Mouse (Mus musculus) midbrain, embryonic 15.5 days (tissue): Measurements from ENCODE around the gene Sac3d1. TPM values are rescaled to one million over a fixed set of nuclear protein-coding genes. Genes with fewer than 3 reads are reported as not detected.
A peak's percentile ranks its signal among the peaks of the same experiment; 100 is the strongest.

Experiments
- ATAC-seq: fragments of 200-750 bp; cut with Nextera tagmentation; replicated peaks from 2 replicates; pipeline ENCODE4 v1.8.0; 2017; ENCODE audit warnings: moderate TSS enrichment
- H3K27ac ChIP-seq: fragments of 300-500 bp; sonication (generic); 2 replicates; pipeline ENCODE4 v1.5.1; 2015; ENCODE audit warnings: mild to moderate bottlenecking, inconsistent platforms
- H3K27me3 ChIP-seq: fragments of 300-500 bp; sonication (generic); replicated peaks from 2 replicates; pipeline ENCODE4 v1.6.1; 2015; ENCODE audit warnings: inconsistent platforms
- H3K36me3 ChIP-seq: fragments of 300-500 bp; sonication (generic); replicated peaks from 2 replicates; pipeline ENCODE4 v1.6.1; 2015; ENCODE audit warnings: inconsistent platforms
- H3K4me1 ChIP-seq: fragments of 300-500 bp; sonication (generic); 2 replicates; pipeline ENCODE4 v1.6.1; 2015; ENCODE audit warnings: inconsistent platforms
- H3K4me2 ChIP-seq: fragments of 300-500 bp; sonication (generic); 2 replicates; pipeline ENCODE4 v1.6.1; 2015; ENCODE audit warnings: inconsistent platforms, mild to moderate bottlenecking, moderate library complexity
- H3K4me3 ChIP-seq: fragments of 300-500 bp; sonication (generic); 2 replicates; pipeline ENCODE4 v1.5.1; 2015; ENCODE audit warnings: mild to moderate bottlenecking, inconsistent platforms
- H3K9ac ChIP-seq: fragments of 300-500 bp; sonication (generic); 2 replicates; pipeline ENCODE4 v1.6.1; 2015; ENCODE audit warnings: mild to moderate bottlenecking, inconsistent platforms
- H3K9me3 ChIP-seq: fragments of 300-500 bp; sonication (generic); 2 replicates; pipeline ENCODE4 v1.6.1; 2016; ENCODE audit warnings: inconsistent platforms
- WGBS: fragments of 180-500 bp; shearing (Covaris S2); methylation state at CpG from one replicate; pipeline ENCODE4 v1.1.7; 2015; ENCODE audit warnings: mixed read lengths; 5-methylcytosine and 5-hydroxymethylcytosine counted together
- polyA plus RNA-seq: library from polyadenylated mRNA; unstranded; fragments of >200 nt; fragmentation: Nextera tagmentation; extraction: Ambion mirVana; gene quantifications from 2 replicates; pipeline ENCODE4 v1.2.1, GENCODE M21; 2015

Sac3d1 gene
- polyA plus RNA-seq, 1 experiment from 2014 or later: 48.3 TPM

DNA sequence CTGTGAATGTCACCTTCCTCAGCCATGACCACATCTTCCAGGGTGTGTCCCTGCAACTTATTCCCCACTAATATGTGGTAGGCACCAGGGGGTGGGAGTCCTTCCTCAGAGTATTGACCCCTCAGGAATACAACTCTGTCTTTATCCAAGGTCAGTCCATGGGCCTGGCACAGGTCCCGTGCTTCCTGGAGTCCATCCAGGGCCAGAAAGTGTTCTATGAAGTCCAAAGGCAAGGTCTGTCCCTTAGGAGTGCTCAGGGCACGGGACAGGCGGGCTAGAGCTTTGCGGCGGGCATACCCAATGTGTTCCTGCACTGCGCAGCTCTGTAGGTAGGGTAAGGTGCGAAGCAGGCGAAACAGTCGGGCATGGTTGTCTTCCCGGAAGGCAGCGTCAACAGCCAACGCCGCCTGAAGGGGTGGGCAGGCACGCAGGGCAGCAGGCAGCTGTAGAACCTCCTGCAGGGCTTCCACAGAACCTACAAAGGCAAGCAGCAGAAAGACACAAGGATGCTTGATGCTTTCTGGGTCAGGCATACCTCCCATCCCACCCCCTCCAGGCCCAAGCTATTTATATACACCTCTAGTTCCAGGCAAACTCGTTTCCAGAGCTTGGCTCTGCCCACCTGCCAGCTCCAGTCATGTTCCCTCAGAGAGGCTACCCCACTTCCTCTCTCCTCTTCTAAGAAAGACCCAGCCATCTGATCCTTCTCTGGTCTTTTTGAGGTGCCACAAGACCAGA is 2.2 kb downstream of the Sac3d1 start:
- Histone ChIP-seq H3K36me3 (peaks cover 16% of the 10 kb centered on the region), H3K9ac (no peak overlapping the region), H3K27ac (no peak overlapping the region), H3K4me1 (peaks cover 29% of the 10 kb centered on the region), H3K27me3 (no peaks in the 10 kb centered on the region), H3K9me3 (no peaks in the 10 kb centered on the region), H3K4me3 (no peak overlapping the region), H3K4me2 (peak overlapping the region; percentile 94; the same call in 1 of the 2 replicates)
- ATAC-seq: no peak
- 96% methylated on average over 15 of the region's 15 CpGs for WGBS

DNA sequence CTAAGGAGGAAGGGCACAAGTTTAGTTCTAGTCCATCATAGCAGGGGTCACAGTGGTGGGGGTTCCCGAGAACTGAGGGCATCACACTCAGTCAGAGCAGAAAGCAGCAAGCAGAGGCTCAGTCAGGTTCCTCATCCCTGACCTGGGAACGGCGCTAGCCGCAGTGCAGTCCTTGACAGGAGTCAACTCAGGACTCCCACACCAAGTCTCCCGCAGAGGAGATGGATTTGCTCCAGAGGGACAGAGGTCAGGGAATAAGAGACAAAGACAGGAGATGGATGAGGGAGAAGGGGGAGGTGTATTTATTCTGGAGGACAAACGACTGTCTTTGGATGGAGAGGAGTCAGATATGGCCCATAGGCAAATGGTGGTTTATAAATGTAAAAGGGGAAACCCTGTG is 5.3 kb downstream of the Sac3d1 start:
- Histone ChIP-seq H3K27ac (no peak overlapping the region), H3K4me3 (no peak overlapping the region), H3K4me1 (peaks cover 15% of the 10 kb centered on the region), H3K36me3 (peaks cover 16% of the 10 kb centered on the region), H3K9me3 (no peaks in the 10 kb centered on the region), H3K4me2 (no peak overlapping the region), H3K9ac (no peak overlapping the region), H3K27me3 (no peaks in the 10 kb centered on the region)
- 69% methylated on average over 6 of the region's 6 CpGs for WGBS
- no peak for ATAC-seq

DNA sequence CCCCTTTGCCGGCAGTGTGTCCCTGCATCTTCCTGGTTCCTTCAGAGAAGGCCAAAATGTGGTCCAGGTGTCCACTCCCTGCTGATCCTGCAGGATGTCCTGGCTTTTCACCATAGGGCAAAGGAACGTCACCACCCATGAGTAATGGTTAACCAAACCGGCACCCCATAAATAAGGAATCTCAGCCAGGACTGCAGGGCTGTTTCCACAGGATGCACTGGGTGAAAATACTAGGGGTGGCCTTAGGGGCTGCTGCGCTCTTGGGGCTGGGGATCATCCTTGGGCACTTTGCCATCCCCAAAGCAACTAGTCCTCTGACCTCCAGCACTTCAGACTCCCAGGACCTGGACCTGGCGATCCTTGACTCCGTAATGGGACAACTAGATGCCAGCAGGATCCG is 12.9 kb downstream of the Sac3d1 start, which contains the start of gene Naaladl1:
Gene Naaladl1, plus strand, starts transcription at position 197 of the 400 bp plus-strand sequence.
- Histone ChIP-seq H3K4me1 (no peaks in the 10 kb centered on the region), H3K4me3 (no peak within 1 kb of the TSS), H3K27ac (no peak within 1 kb of the TSS), H3K36me3 (no peaks in the 10 kb centered on the region), H3K27me3 (no peaks in the 10 kb centered on the region), H3K9ac (no peak within 1 kb of the TSS), H3K4me2 (no peak within 1 kb of the TSS), H3K9me3 (no peaks in the 10 kb centered on the region)
- no peak for ATAC-seq
- 88% methylated on average over 7 of the region's 7 CpGs for WGBS

DNA sequence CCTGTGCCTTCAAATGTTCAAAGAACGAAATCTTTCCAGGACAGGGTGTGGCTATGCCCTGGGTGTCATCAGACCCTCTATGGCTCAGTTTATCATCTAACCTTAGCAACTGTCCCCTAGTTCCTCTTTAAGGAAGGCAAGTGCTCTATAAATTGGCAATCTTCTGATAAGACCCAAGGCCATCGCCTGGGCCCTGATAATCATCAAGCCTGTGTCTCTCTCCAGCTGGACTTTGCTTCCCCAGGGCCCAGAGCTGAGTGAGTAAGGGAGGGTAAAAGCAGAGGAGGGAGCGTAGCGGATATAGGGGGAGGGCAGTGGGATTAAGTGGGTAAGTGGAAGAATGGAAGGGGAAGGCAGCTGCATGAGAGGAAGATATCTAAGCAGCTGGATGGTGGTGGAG is 14.0 kb downstream of the Sac3d1 start:
- no peaks in the 10 kb centered on the region for H3K9me3 ChIP-seq
- H3K4me2 ChIP-seq: no peak overlapping the region
- no peaks in the 10 kb centered on the region for H3K27me3 ChIP-seq
- no peak for ATAC-seq
- no peaks in the 10 kb centered on the region for H3K36me3 ChIP-seq
- 71% methylated on average over 4 of the region's 4 CpGs for WGBS
- no peaks in the 10 kb centered on the region for H3K4me1 ChIP-seq
- no peak overlapping the region for H3K9ac ChIP-seq
- H3K4me3 ChIP-seq: no peak overlapping the region
- H3K27ac ChIP-seq: no peak overlapping the region

DNA sequence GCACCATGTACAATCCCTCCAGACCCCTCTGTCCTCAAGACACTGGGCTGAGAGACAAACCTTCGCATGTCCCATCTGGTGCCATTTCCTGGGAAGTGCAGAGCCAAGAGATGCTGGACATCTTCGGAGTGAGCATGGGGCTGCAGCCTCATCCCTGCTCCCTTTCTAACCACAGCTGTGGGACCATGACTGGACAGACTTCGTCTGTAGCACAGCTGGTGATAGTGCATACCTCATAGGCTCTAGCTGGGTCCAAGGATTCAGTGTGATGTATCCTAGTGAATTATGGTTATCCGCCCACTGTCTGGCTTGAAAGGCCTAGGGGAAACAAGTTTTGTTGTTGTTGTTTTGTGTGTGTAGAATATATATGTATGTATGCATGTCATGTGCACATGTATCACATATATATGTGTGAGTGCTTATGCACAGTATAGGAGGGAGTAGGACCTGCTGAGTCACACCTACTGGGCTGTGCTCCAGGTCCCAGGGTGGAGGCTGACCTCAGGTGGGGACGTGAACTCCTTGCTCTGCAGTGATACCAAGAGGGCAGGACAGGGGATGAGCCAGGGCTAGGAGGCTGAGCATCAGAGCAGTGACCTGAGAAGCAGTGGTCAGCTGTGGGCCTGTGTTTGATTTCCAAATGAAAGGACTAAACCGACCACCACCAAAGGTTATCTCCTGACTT is 16.1 kb downstream of the Sac3d1 start:
- Histone ChIP-seq H3K4me3 (no peak overlapping the region), H3K27me3 (no peaks in the 10 kb centered on the region), H3K27ac (no peak overlapping the region), H3K4me1 (no peaks in the 10 kb centered on the region), H3K4me2 (no peak overlapping the region), H3K36me3 (no peaks in the 10 kb centered on the region), H3K9ac (no peak overlapping the region), H3K9me3 (no peaks in the 10 kb centered on the region)
- WGBS: 78% methylated on average over 6 of the region's 6 CpGs
- no peak for ATAC-seq

DNA sequence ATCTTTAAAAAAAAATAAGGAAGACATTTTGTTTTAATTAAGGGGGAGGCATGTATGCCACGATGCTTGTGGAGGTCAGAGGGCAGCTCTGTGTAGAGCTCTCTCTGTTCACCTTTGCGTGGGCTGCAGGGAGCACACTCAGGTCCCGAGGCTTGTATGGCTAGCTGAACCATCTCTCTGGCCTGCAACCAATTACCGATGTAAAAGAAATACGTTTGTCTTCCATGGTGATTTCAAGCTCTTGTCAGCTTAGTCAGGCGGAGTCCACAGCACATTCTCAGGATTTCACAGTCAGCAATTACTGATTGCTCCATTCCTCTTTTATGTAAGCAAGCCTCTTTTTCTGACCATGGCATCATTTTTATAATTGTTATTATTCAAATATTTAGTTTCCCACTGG is 17.3 kb downstream of the Sac3d1 start:
- Histone ChIP-seq H3K4me3 (no peak overlapping the region), H3K36me3 (no peaks in the 10 kb centered on the region), H3K4me1 (no peaks in the 10 kb centered on the region), H3K27me3 (no peaks in the 10 kb centered on the region), H3K9ac (no peak overlapping the region), H3K27ac (no peak overlapping the region), H3K9me3 (no peaks in the 10 kb centered on the region), H3K4me2 (no peak overlapping the region)
- no peak for ATAC-seq
- WGBS: 79% methylated on average over 6 of the region's 6 CpGs

DNA sequence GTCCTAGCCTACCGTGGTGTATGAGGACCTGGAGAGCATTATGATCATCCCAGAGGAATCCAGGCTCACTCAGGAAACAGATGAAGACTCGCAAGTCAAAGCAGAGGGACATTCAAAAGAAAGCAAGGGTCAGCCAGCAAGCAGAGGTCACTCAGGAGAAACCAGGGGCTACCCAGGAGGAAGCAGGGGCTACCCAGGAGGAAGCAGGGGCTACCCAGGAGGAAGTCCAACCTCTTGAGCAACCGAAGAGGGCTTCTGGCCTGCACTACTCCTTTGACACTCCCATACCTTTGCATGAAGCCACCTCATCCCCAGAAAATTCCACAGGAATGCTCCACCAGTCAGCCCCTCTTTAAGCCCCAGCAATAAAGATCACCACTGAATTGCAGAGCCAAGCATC is 20.6 kb downstream of the Sac3d1 start:
- ATAC-seq: no peak
- Histone ChIP-seq H3K4me2 (no peak overlapping the region), H3K9ac (no peak overlapping the region), H3K4me1 (no peaks in the 10 kb centered on the region), H3K27ac (no peak overlapping the region), H3K36me3 (no peaks in the 10 kb centered on the region), H3K4me3 (no peak overlapping the region), H3K27me3 (no peaks in the 10 kb centered on the region), H3K9me3 (no peaks in the 10 kb centered on the region)
- 86% methylated on average over 3 of the region's 3 CpGs for WGBS

DNA sequence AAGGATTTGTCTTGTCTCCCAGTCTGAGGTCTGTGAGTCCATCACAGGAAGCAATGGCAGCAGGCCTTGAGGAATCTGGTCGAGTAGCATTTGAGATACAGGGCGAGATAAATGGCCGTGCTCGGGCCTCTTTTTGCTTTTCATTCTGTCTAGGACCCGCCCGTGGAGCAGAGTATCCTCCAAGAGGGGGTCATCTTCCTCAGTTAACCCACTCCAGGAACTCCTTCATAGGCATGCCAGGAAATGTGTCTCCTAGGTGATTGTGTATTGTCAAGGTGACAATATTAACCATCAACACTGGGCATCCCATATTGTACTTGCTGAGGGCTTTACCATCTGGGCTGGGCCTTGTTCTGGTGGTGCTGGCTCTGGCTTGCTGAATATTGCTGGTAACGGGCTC is 24.3 kb downstream of the Sac3d1 start, which contains the start of gene AC131692.1:
Gene AC131692.1, plus strand, starts transcription at position 301 of the 400 bp plus-strand sequence.
- Histone ChIP-seq H3K27ac (no peak within 1 kb of the TSS), H3K4me3 (no peak within 1 kb of the TSS), H3K27me3 (no peaks in the 10 kb centered on the region), H3K4me2 (no peak within 1 kb of the TSS), H3K9me3 (no peaks in the 10 kb centered on the region), H3K9ac (no peak within 1 kb of the TSS), H3K4me1 (no peaks in the 10 kb centered on the region), H3K36me3 (no peaks in the 10 kb centered on the region)
- WGBS: 90% methylated on average over 7 of the region's 7 CpGs
- no peak for ATAC-seq

DNA sequence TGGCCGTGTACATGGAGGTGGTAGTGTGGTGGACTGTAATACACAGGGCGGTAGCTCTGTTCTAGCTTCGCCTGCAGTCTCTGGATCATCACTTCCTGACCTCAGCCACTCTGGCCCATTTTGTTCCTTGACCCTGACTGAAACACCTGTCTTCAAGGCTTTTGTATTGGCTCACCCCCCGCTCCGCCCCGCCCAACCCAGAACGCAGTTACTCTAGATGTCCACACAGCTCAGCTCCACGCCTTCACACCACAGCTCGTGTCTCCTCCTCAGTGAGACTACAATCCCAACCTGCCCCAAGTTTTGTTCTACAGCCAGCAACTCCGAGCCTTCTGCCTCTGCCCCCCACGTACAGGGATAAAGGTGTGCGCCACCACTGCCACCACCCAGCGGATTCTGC is 29.6 kb downstream of the Sac3d1 start:
- no peak for ATAC-seq
- no peak overlapping the region for H3K27ac ChIP-seq
- H3K9me3 ChIP-seq: no peaks in the 10 kb centered on the region
- WGBS: 94% methylated on average over 13 of the region's 13 CpGs
- H3K36me3 ChIP-seq: no peaks in the 10 kb centered on the region
- H3K4me2 ChIP-seq: no peak overlapping the region
- H3K9ac ChIP-seq: no peak overlapping the region
- peaks cover 15% of the 10 kb centered on the region for H3K4me1 ChIP-seq
- no peak overlapping the region for H3K4me3 ChIP-seq
- H3K27me3 ChIP-seq: no peaks in the 10 kb centered on the region

DNA sequence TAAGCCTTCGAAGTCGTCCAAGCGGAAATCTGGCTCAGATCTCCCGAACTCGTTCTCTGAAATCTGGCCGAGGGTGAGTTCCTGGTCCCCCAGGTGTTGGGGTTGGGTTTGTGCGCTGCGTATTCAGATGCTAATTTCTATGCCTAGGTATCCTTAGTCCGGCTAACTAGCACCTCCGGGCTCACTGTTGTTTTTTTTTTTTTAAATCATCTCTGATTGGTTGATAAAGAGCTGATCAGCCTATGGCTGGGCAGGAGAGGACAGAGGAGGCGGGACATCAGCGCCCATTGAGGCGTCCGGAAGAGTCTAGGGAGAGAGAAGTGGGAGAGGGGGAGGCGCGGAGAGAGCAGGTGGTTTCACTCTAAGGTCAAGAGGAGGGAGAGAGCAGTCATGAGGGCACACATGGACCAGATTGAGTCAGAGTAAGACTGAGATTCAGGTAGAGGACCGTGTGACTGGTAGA is 33.0 kb downstream of the Sac3d1 start:
- Histone ChIP-seq H3K9me3 (no peaks in the 10 kb centered on the region), H3K27ac (no peak overlapping the region), H3K9ac (no peak overlapping the region), H3K4me1 (peaks cover 25% of the 10 kb centered on the region), H3K36me3 (peaks cover 11% of the 10 kb centered on the region; the same call in 1 of the 2 replicates), H3K4me3 (peak overlapping the region; percentile 77), H3K4me2 (peak overlapping the region; percentile 92), H3K27me3 (no peaks in the 10 kb centered on the region)
- peak; percentile 57 for ATAC-seq
- WGBS: under 1% methylated on average over 17 of the region's 17 CpGs

DNA sequence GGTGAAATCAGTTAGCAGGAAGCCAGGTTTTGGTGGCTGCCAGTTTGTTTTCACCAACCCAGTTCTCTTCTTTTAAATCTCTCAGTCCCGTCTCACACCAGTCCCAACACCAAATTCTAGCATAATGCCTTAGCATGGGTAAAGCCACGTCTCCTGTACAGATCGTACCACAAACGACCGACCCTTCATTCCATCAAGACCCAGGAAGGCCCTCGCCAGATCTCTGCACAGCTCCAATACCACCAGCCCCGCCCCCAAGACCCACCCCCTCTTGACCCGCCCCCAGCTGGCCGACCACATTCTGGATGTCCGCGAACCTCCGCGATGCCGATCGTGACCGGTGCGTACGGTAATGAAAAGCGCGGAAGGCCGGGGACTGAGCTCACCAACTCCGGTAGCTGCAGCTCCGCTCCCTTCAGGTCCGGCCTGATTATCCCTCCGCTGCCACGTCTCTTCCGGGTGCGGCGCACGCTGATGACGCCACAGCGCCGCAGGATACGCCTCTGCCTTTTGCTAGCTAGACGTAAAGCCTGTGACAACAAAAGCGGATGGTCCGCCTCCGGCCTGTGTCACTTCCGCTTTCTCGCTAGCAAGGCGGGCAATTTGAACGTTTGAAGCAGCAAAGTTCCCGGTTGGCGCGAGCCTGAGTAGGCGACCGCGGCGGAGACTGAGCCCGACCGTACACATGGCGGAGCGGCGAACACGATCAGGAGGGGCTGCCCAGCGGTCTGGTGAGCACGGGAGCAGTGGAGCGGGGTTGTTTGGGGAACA is 33.8 kb downstream of the Sac3d1 start, which contains the start of the genes Zfpl1 and Cdca5:
Gene Zfpl1, minus strand, starts transcription at position 479 of the 771 bp plus-strand sequence.
Gene Cdca5, plus strand, starts transcription at position 506 of the 771 bp plus-strand sequence.
- Histone ChIP-seq H3K4me3 (peak within 1 kb of the TSS; percentile 77), H3K9me3 (no peaks in the 10 kb centered on the region), H3K4me2 (peak within 1 kb of the TSS; percentile 92), H3K9ac (peak within 1 kb of the TSS; percentile 67), H3K4me1 (peaks cover 25% of the 10 kb centered on the region), H3K27me3 (no peaks in the 10 kb centered on the region), H3K27ac (peak within 1 kb of the TSS; percentile 62), H3K36me3 (peaks cover 14% of the 10 kb centered on the region; the same call in 1 of the 2 replicates)
- ATAC-seq: peak; percentile 92
- WGBS: 1% methylated on average over 58 of the region's 58 CpGs

DNA sequence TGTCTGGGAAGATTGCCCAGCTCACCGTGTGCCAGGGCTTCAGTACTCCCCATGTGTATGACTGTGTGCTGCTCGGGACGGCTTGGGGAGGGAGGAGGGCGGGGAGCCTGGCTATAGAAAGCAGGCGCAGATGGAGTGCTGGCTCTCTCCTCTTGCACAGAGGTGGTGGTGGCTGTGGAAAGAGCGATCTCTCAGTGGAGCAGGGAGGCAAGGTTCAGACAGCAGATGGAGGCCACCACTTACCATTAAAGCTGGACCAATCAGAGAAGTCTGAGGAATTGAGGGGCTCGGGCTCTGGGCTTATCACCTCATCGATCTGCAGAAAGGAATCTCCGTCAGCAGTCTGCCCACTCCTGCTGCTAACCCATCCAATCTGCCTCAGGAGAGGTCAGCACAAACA is 36.3 kb downstream of the Sac3d1 start, which contains the start of gene Gm28374:
Gene Gm28374, minus strand, starts transcription at position 101 of the 400 bp plus-strand sequence.
- no peaks in the 10 kb centered on the region for H3K9me3 ChIP-seq
- no peak within 1 kb of the TSS for H3K9ac ChIP-seq
- H3K27ac ChIP-seq: no peak within 1 kb of the TSS
- ATAC-seq: no peak
- 88% methylated on average over 9 of the region's 9 CpGs for WGBS
- H3K27me3 ChIP-seq: no peaks in the 10 kb centered on the region
- H3K36me3 ChIP-seq: peaks cover 14% of the 10 kb centered on the region; the same call in 1 of the 2 replicates
- peaks cover 29% of the 10 kb centered on the region for H3K4me1 ChIP-seq
- no peak within 1 kb of the TSS for H3K4me3 ChIP-seq
- H3K4me2 ChIP-seq: no peak within 1 kb of the TSS
